ENCODE assay signal across 8 mouse cellular contexts in genomic region chr6:86364442-86365141, GRCm38 (mm10). TPM values are rescaled to one million over a fixed set of nuclear protein-coding genes. Genes with fewer than 3 reads are reported as not detected.
DNase-seq lines count a peak whose midpoint lies in the region; ATAC-seq and TF ChIP-seq lines count a peak whose summit lies in the region.

No protein-coding gene starts in this region.

- no peak for TF ChIP-seq POLR2A in heart, adult 2 months (IDR thresholded peaks at IDR 0.05; ENCODE audit: insufficient read depth, low read depth, low read length)
- no peak for TF ChIP-seq POLR2A in kidney, adult 2 months (IDR thresholded peaks at IDR 0.05; ENCODE audit: low read depth, low read length)

- peak overlapping the region; percentile 68 for H3K4me3 ChIP-seq in embryonic facial prominence, embryonic 12.5 days
- H3K4me3 ChIP-seq in heart, adult 2 months, result peak overlapping the region; percentile 82
- peak overlapping the region; percentile 59 for H3K4me3 ChIP-seq in kidney, adult 2 months (ENCODE audit: insufficient read depth, low read depth, low read length)
- H3K4me3 ChIP-seq in limb, embryonic 12.5 days (replicated peaks), result peak overlapping the region; percentile 69
- H3K4me3 ChIP-seq in midbrain, embryonic 14.5 days (replicated peaks; ENCODE audit: low read depth, low read length), result peak overlapping the region; percentile 66

- intact Hi-C loops in heart, adult 2 months (cut with DNase I), result loop anchor here (1.0 to 5.0 kb wide), 5 partner anchors 37 to 342 kb away; partner anchors contain the start of gene Tgfa

- TF ChIP-seq EP300 in heart, adult 2 months (IDR thresholded peaks at IDR 0.05; ENCODE audit: insufficient read depth, low read depth, low read length), result peak; percentile 66; the same call in 1 of the 2 replicates

- H3K4me2 ChIP-seq in embryonic facial prominence, embryonic 12.5 days (replicated peaks), result peak overlapping the region; percentile 81
- peak overlapping the region; percentile 85 for H3K4me2 ChIP-seq in limb, embryonic 12.5 days
- H3K4me2 ChIP-seq in midbrain, embryonic 14.5 days (ENCODE audit: low read length), result peak overlapping the region; percentile 91

- H3K4me1 ChIP-seq in embryonic facial prominence, embryonic 12.5 days, result peaks cover 10% of the 10 kb centered on the region; the same call in 1 of the 2 replicates
- H3K4me1 ChIP-seq in heart, adult 2 months (ENCODE audit: control insufficient read depth, insufficient read depth, low read length), result no peaks in the 10 kb centered on the region
- H3K4me1 ChIP-seq in kidney, adult 2 months (ENCODE audit: control insufficient read depth, insufficient read depth, low read length), result peaks cover 11% of the 10 kb centered on the region; the same call in 1 of the 2 replicates
- H3K4me1 ChIP-seq in limb, embryonic 12.5 days (replicated peaks), result peaks cover 7% of the 10 kb centered on the region
- peaks cover 4% of the 10 kb centered on the region; the same call in 1 of the 2 replicates for H3K4me1 ChIP-seq in midbrain, embryonic 14.5 days (ENCODE audit: control insufficient read depth, insufficient read depth, low read length)

- WGBS in embryonic facial prominence, embryonic 12.5 days, result 2% methylated on average over 17 of the region's 17 CpGs
- WGBS in heart, adult 2 months, result 1% methylated on average over 17 of the region's 17 CpGs
- under 1% methylated on average over 17 of the region's 17 CpGs for WGBS in kidney, adult 2 months
- 5% methylated on average over 17 of the region's 17 CpGs for WGBS in limb, embryonic 12.5 days
- WGBS in midbrain, embryonic 14.5 days, result 2% methylated on average over 17 of the region's 17 CpGs

- H3K9me3 ChIP-seq in embryonic facial prominence, embryonic 12.5 days, result no peaks in the 10 kb centered on the region
- H3K9me3 ChIP-seq in limb, embryonic 12.5 days, result no peaks in the 10 kb centered on the region
- H3K9me3 ChIP-seq in midbrain, embryonic 14.5 days (ENCODE audit: control insufficient read depth, low read length), result no peaks in the 10 kb centered on the region

- H3K9ac ChIP-seq in embryonic facial prominence, embryonic 12.5 days, result peak overlapping the region; percentile 57; the same call in 1 of the 2 replicates
- peak overlapping the region; percentile 73 for H3K9ac ChIP-seq in heart, adult 2 months (ENCODE audit: low read depth, low read length)
- H3K9ac ChIP-seq in limb, embryonic 12.5 days (replicated peaks), result peak overlapping the region; percentile 57
- peak overlapping the region; percentile 80 for H3K9ac ChIP-seq in midbrain, embryonic 14.5 days (replicated peaks; ENCODE audit: low read length)

- TF ChIP-seq CTCF in heart, adult 2 months (IDR thresholded peaks at IDR 0.05), result peak; percentile 97
- peak; percentile 92 for TF ChIP-seq CTCF in kidney, adult 2 months (conservative IDR thresholded peaks at IDR 0.05; ENCODE audit: insufficient read depth, insufficient read length, low read depth, low read length)

- H3K27ac ChIP-seq in embryonic facial prominence, embryonic 12.5 days, result peak overlapping the region; percentile 1; the same call in 1 of the 2 replicates
- H3K27ac ChIP-seq in heart, adult 2 months, result peak overlapping the region; percentile 22
- no peak overlapping the region for H3K27ac ChIP-seq in kidney, adult 2 months (ENCODE audit: insufficient read depth, low read depth, low read length)
- no peak overlapping the region for H3K27ac ChIP-seq in limb, embryonic 12.5 days
- peak overlapping the region; percentile 93 for H3K27ac ChIP-seq in midbrain, embryonic 14.5 days (replicated peaks; ENCODE audit: low read depth, low read length)

- peak; percentile 45 to 61 for DNase-seq in urinary bladder, adult 18-20 months (ENCODE audit: low spot score in 2 of 2)
- no peak for DNase-seq in urinary bladder, postnatal 10 days (ENCODE audit: low spot score)
- DNase-seq in heart, adult 2 months, result peak; percentile 74 to 75
- DNase-seq in kidney, adult 2 months, result peak; percentile 84
- peak; percentile 95 for DNase-seq in midbrain, embryonic 14.5 days
- peak; percentile 38 to 66 for DNase-seq in spleen, adult 18-20 months

- H3K27me3 ChIP-seq in embryonic facial prominence, embryonic 12.5 days, result no peaks in the 10 kb centered on the region
- H3K27me3 ChIP-seq in heart, adult 2 months (ENCODE audit: control insufficient read depth, insufficient read depth, low read length), result no peaks in the 10 kb centered on the region
- H3K27me3 ChIP-seq in kidney, adult 2 months (replicated peaks; ENCODE audit: control insufficient read depth, insufficient read depth, low read length), result no peaks in the 10 kb centered on the region
- no peaks in the 10 kb centered on the region for H3K27me3 ChIP-seq in limb, embryonic 12.5 days
- no peaks in the 10 kb centered on the region for H3K27me3 ChIP-seq in midbrain, embryonic 14.5 days (ENCODE audit: control insufficient read depth, insufficient read depth, low read length)

- H3K36me3 ChIP-seq in embryonic facial prominence, embryonic 12.5 days, result peaks cover 7% of the 10 kb centered on the region; the same call in 1 of the 2 replicates
- H3K36me3 ChIP-seq in heart, adult 2 months (ENCODE audit: control insufficient read depth, insufficient read depth, low read length), result no peaks in the 10 kb centered on the region
- no peaks in the 10 kb centered on the region for H3K36me3 ChIP-seq in kidney, adult 2 months (ENCODE audit: control insufficient read depth, insufficient read depth, low read length)
- H3K36me3 ChIP-seq in limb, embryonic 12.5 days, result peaks cover 22% of the 10 kb centered on the region
- 0 out of 2 replicates have a peak, but pooled peaks cover 3% of the 10 kb centered on the region for H3K36me3 ChIP-seq in midbrain, embryonic 14.5 days (ENCODE audit: control insufficient read depth, insufficient read depth, low read length)

- no peaks in the 10 kb centered on the region for H3K79me2 ChIP-seq in heart, adult 2 months (replicated peaks; ENCODE audit: control insufficient read depth, insufficient read depth, low read length)

- ATAC-seq in embryonic facial prominence, embryonic 12.5 days (ENCODE audit: insufficient number of reproducible peaks, insufficient read depth, low FRiP score, low TSS enrichment), result peak; percentile 43; the same call in 1 of the 2 replicates
- ATAC-seq in limb, embryonic 12.5 days (ENCODE audit: insufficient number of reproducible peaks, insufficient read depth, low FRiP score, low TSS enrichment, low read depth), result peak; percentile 11; the same call in 1 of the 2 replicates
- peak; percentile 44 for ATAC-seq in midbrain, embryonic 14.5 days (ENCODE audit: low FRiP score, low TSS enrichment)

RNA-seq across cellular contexts. Expression of gene Fam136a, which starts 0.9 kb away (rescaled TPM):
- polyA plus RNA-seq in embryonic facial prominence, embryonic 12.5 days (2016; fragmentation: Nextera tagmentation; extraction: Ambion mirVana), result 132 and 137 TPM in 2 replicates
- total RNA-seq in heart, adult 2 months (2021), result 10 to 100 TPM; 29.3 TPM
- 15.8 and 22.7 TPM in 2 replicates for polyA plus RNA-seq in heart, adult 2 months (2012; rRNA removed)
- polyA plus RNA-seq in kidney, adult 2 months (2012; rRNA removed), result 19.7 and 20.2 TPM in 2 replicates
- polyA plus RNA-seq in limb, embryonic 12.5 days (2016; fragmentation: Nextera tagmentation; extraction: Ambion mirVana), result 145 and 146 TPM in 2 replicates
- polyA plus RNA-seq in midbrain, embryonic 14.5 days (2014; fragmentation: Nextera tagmentation; extraction: Ambion mirVana), result 124 and 130 TPM in 2 replicates

RNA-seq across cellular contexts. Expression of gene Snrpg, which starts 6.5 kb away (rescaled TPM):
- 637 and 711 TPM in 2 replicates for polyA plus RNA-seq in embryonic facial prominence, embryonic 12.5 days (2016; fragmentation: Nextera tagmentation; extraction: Ambion mirVana)
- total RNA-seq in heart, adult 2 months (2021), result 10 to 100 TPM; 41.9 to 42.0 TPM
- 22.7 and 32.3 TPM in 2 replicates for polyA plus RNA-seq in heart, adult 2 months (2012; rRNA removed)
- 35.3 and 82.5 TPM in 2 replicates for polyA plus RNA-seq in kidney, adult 2 months (2012; rRNA removed)
- polyA plus RNA-seq in limb, embryonic 12.5 days (2016; fragmentation: Nextera tagmentation; extraction: Ambion mirVana), result 790 and 833 TPM in 2 replicates
- 480 and 559 TPM in 2 replicates for polyA plus RNA-seq in midbrain, embryonic 14.5 days (2014; fragmentation: Nextera tagmentation; extraction: Ambion mirVana)

RNA-seq across cellular contexts. Expression of gene Pcyox1, which starts 32.4 kb away (rescaled TPM):
- 85.3 and 86.4 TPM in 2 replicates for polyA plus RNA-seq in embryonic facial prominence, embryonic 12.5 days (2016; fragmentation: Nextera tagmentation; extraction: Ambion mirVana)
- 10 to 100 TPM; 69.6 to 82.5 TPM for total RNA-seq in heart, adult 2 months (2021)
- 30.3 and 55.6 TPM in 2 replicates for polyA plus RNA-seq in heart, adult 2 months (2012; rRNA removed)
- 56.4 and 56.8 TPM in 2 replicates for polyA plus RNA-seq in kidney, adult 2 months (2012; rRNA removed)
- 76.4 and 79.3 TPM in 2 replicates for polyA plus RNA-seq in limb, embryonic 12.5 days (2016; fragmentation: Nextera tagmentation; extraction: Ambion mirVana)
- polyA plus RNA-seq in midbrain, embryonic 14.5 days (2014; fragmentation: Nextera tagmentation; extraction: Ambion mirVana), result 68.7 and 109 TPM in 2 replicates

RNA-seq across cellular contexts. Expression of gene Tia1, which starts 39.4 kb away (rescaled TPM):
- polyA plus RNA-seq in embryonic facial prominence, embryonic 12.5 days (2016; fragmentation: Nextera tagmentation; extraction: Ambion mirVana), result 318 and 338 TPM in 2 replicates
- 10 to 100 TPM; 22.4 to 23.7 TPM for total RNA-seq in heart, adult 2 months (2021)
- 13.1 and 27.9 TPM in 2 replicates for polyA plus RNA-seq in heart, adult 2 months (2012; rRNA removed)
- polyA plus RNA-seq in kidney, adult 2 months (2012; rRNA removed), result 11.5 TPM in 2 replicates
- polyA plus RNA-seq in limb, embryonic 12.5 days (2016; fragmentation: Nextera tagmentation; extraction: Ambion mirVana), result 298 and 331 TPM in 2 replicates
- 317 and 387 TPM in 2 replicates for polyA plus RNA-seq in midbrain, embryonic 14.5 days (2014; fragmentation: Nextera tagmentation; extraction: Ambion mirVana)

Comparison
In these comparisons a context has a peak if more than half of its experiments do, and no peak if none do; other contexts are left out.
1. H3K27ac ChIP-seq: peak in embryonic facial prominence, embryonic 12.5 days (single experiment), heart, adult 2 months (single experiment) and midbrain, embryonic 14.5 days (single experiment); none in kidney, adult 2 months (single experiment) and limb, embryonic 12.5 days (single experiment).
2. Peak in every context shown above with its lines, with median percentiles within 50 percentile points of each other: ATAC-seq, H3K4me2 ChIP-seq, H3K4me3 ChIP-seq and H3K9ac ChIP-seq.